Mouse (Mus musculus) CD8-positive naive resting alpha-beta T cell, adult 57 days (primary cell): ENCODE measurements around the gene Trim72. TPM values are rescaled to one million over a fixed set of nuclear protein-coding genes. Genes with fewer than 3 reads are reported as not detected.

Experiments used
- total RNA-seq: library from RNA; stranded (reverse); gene quantifications from one replicate; pipeline ENCODE4 v1.2.4, GENCODE M21; 2023

Gene Trim72
- total RNA-seq: 1.2 TPM

GRCm38 (mm10) chr7:128003688-128004087 lies at the start of gene Trim72:
Gene Trim72, plus strand, starts transcription at chr7:128003949.

GRCm38 (mm10) chr7:127967004-127967921 lies 36.5 kb upstream of the Trim72 start, which contains the start of gene Fus:
Gene Fus, plus strand, starts transcription at chr7:127967457.

GRCm38 (mm10) chr7:127993341-127993977 lies 10.3 kb upstream of the Trim72 start, which contains the start of gene Pycard:
Gene Pycard, minus strand, starts transcription at chr7:127993867.

Other genes starting within 250 kb of the Trim72 start
- gene Orai3, start 234.1 kb upstream of the Trim72 start, total RNA-seq: 13.8 TPM
- 73.7 TPM for gene Setd1a, start 227.3 kb upstream of the Trim72 start, total RNA-seq
- gene Gm49388, start 218.3 kb upstream of the Trim72 start, total RNA-seq: not detected
- gene Hsd3b7, start 203.3 kb upstream of the Trim72 start, total RNA-seq: 3.0 TPM
- gene Stx4a, start 179.7 kb upstream of the Trim72 start, total RNA-seq: 110 TPM
- not detected for gene Stx1b, start 179.4 kb upstream of the Trim72 start, total RNA-seq
- gene Zfp646, start 127.7 kb upstream of the Trim72 start, total RNA-seq: 87.3 TPM
- gene Zfp668, start 127.1 kb upstream of the Trim72 start, total RNA-seq: 23.2 TPM
- 0.24 TPM for gene Prss53, start 113.0 kb upstream of the Trim72 start, total RNA-seq
- gene Gm21974, start 108.5 kb upstream of the Trim72 start, total RNA-seq: not detected
- gene Vkorc1, start 108.3 kb upstream of the Trim72 start, total RNA-seq: 13.8 TPM
- gene Bckdk, start 99.9 kb upstream of the Trim72 start, total RNA-seq: 22.0 TPM
- gene Kat8, start 91.4 kb upstream of the Trim72 start, total RNA-seq: 41.4 TPM
- gene Prss8, start 73.8 kb upstream of the Trim72 start, total RNA-seq: not detected
- 1.0 TPM for gene Prss36, start 57.2 kb upstream of the Trim72 start, total RNA-seq
- gene Fus, start 36.5 kb upstream of the Trim72 start, total RNA-seq: 801 TPM
- 44.5 TPM for gene Pycard, start 10.1 kb upstream of the Trim72 start, total RNA-seq
- gene Itgam, start 58.7 kb downstream of the Trim72 start, total RNA-seq: 3.2 TPM
- gene Gm49368, start 58.7 kb downstream of the Trim72 start, total RNA-seq: not detected
- 5.7 TPM for gene Itgax, start 125.6 kb downstream of the Trim72 start, total RNA-seq
- gene Itgad, start 150.4 kb downstream of the Trim72 start, total RNA-seq: 3.2 TPM
- gene Cox6a2, start 202.4 kb downstream of the Trim72 start, total RNA-seq: not detected
- 25.5 TPM for gene Armc5, start 233.4 kb downstream of the Trim72 start, total RNA-seq
- 3.2 TPM for gene 9130023H24Rik, start 234.1 kb downstream of the Trim72 start, total RNA-seq
- 4.3 TPM for gene Tgfb1i1, start 242.9 kb downstream of the Trim72 start, total RNA-seq